Mouse (Mus musculus) olfactory bulb, adult 2 months (tissue): ENCODE measurements at regions not wholly inside any gene's neighbourhood (a gene's known extent, or its start where the extent isn't known, plus 50 kb on each side); places are given as distances from the start of the nearest gene placed in this dataset.

Experiments used
- H3K27ac ChIP-seq: fragments of 200-500 bp; 2 replicates; pipeline ENCODE4 v1.5.1; 2012; ENCODE audit warnings: low read depth, low read length; ENCODE audit not compliant: insufficient read depth
- H3K4me1 ChIP-seq: fragments of 200-500 bp; 2 replicates; pipeline ENCODE4 v1.6.1; 2012; ENCODE audit warnings: low read length; ENCODE audit not compliant: control insufficient read depth, insufficient read depth
- H3K4me3 ChIP-seq: fragments of 200-500 bp; 2 replicates; pipeline ENCODE4 v1.5.1; 2012; ENCODE audit warnings: mild to moderate bottlenecking, low read depth, low read length, moderate library complexity; ENCODE audit not compliant: insufficient read depth
- CTCF ChIP-seq: fragments of 200-500 bp; IDR thresholded peaks from 2 replicates; pipeline ENCODE4 v1.5.1; 2012; ENCODE audit warnings: low read depth, mild to moderate bottlenecking, low read length, moderate library complexity; ENCODE audit not compliant: insufficient read depth
- POLR2A ChIP-seq: fragments of 200-500 bp; IDR thresholded peaks from 2 replicates; pipeline ENCODE4 v1.6.1; 2012; ENCODE audit warnings: mild to moderate bottlenecking, low read depth, low read length, moderate library complexity; ENCODE audit not compliant: insufficient read depth
- WGBS: fragments of 180-500 bp; shearing (Covaris S2); methylation state at CpG from one replicate; pipeline ENCODE4 v1.1.7; 2018; 5-methylcytosine and 5-hydroxymethylcytosine counted together

DNA sequence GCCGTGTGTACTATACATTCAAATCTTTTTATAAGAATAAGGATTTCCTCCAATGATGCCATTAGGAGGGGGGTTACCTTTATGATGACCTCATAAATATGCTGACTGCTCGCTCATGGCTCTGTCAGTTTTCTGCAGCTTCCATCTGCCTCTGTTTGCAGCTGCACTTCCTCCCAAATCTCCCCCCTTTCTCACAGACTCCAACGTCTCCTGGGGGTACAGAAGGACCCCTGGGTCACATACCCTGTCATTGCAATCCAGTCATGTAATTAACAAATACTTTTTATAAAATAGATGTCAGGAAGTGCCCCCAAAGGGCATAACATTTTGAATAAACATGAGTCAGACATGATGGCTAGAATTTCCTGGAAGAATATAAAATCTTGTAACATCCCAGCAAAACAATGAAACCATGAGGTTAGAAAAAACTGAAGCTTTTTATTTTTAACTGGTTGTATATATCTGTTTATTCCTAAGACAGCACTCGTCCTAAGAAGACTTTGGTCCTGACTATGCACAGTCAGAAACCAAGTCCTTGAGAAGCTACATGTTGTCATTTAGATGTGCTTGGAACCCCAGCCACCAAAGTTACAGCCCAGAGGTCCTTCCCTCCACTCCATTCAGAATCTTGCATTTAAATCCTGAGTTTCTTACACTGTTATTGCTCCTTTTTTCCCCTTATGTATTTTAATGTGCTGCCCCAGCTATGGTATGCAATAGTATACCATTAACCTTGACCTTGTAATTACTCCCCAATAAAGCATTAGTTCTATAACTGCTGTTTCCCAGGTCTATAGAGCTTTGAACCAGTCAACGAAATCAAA, 386.0 kb upstream of the Pik3r1 start:
- TF ChIP-seq CTCF (no peak), POLR2A (no peak)
- no peaks in the 10 kb centered on the region for H3K4me1 ChIP-seq
- no peak overlapping the region for H3K27ac ChIP-seq
- WGBS, result 64% methylated on average over 5 of the region's 5 CpGs
- H3K4me3 ChIP-seq, result no peak overlapping the region

DNA sequence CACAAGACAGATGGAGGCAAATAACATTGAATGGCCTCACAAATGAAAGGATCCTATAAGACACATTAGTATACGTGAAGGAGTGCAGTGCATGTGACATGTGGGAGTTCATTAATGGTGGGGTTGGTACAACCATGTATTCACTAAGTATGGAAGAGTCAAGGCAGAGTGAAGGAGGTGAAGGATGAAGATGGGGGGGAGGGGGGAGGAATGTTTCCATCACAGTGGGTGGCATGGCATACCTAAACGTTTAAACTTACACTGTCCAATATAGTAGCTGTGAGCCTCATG, 386.5 kb upstream of the Pik3r1 start:
- Histone ChIP-seq H3K4me3 (no peak overlapping the region), H3K27ac (no peak overlapping the region), H3K4me1 (no peaks in the 10 kb centered on the region)
- 67% methylated on average over 2 of the region's 2 CpGs for WGBS
- TF ChIP-seq CTCF, result no peak
- TF ChIP-seq POLR2A, result no peak

- WGBS, result 46% methylated on average over 6 of the region's 6 CpGs
- Histone ChIP-seq H3K27ac (no peak overlapping the region), H3K4me1 (no peaks in the 10 kb centered on the region), H3K4me3 (no peak overlapping the region)
- TF ChIP-seq CTCF (no peak), POLR2A (no peak)
These were observed 389.5 kb upstream of the Pik3r1 start for GRCm38 (mm10) chr13:102157369-102158130.

DNA sequence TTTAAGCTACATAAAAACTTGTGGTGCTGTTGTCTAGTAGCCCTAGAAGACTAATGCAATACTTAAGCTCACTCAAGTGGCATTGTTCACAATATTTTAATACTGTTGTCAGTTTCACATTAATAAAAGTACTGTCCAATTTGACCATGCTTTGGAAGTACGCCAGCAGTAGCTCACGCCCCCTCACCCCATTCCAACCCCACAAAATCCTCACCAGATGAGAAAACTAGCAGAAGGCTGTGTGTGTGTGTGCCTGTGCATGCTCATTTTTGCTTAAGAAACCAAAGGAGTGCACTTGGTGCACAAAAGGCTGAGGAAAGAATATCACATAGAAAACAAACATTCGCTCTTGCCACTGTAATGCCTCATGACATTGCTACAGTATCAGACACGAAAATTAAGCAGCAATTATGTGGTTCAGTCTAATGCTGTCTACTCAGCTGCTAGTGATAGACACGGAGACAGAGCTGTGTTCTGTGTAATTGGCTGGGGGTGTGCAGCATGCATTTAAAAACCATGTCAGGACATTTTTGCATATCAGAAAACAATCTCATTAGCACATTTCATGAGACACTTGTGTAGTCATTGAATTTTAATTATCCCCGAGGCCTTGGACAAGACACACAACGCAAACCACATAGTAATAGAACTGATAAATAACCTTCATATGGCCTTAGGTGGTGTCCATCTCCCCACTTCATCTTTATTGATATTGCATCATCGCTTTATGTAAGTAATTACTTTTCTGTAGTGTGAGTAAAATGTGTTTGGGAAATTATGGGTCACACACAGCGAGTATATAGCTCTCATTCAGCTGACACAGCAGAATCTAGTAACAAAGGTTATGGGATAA, 405.6 kb upstream of the Pik3r1 start:
- TF ChIP-seq POLR2A (no peak), CTCF (no peak)
- Histone ChIP-seq H3K4me3 (no peak overlapping the region), H3K27ac (no peak overlapping the region), H3K4me1 (no peaks in the 10 kb centered on the region)
- 59% methylated on average over 9 of the region's 9 CpGs for WGBS

DNA sequence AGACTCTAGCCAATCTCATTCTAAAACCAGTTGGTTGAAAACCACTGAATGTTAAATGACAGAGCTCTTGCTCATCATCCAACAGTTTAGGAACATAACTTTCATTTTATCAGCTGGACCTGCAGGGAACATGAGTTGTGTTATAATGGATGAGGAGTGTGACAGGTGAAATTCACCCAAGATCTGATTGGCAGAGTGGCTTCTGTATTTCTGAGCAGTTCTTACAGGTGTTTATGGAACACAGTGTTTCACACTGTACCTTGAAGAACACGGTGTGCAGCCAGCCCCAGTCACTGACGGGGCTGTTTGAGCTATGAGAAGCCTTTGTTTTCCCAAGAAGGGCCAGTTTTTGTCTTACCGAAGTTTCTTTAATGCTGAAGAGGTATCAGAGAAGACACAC, 406.4 kb upstream of the Pik3r1 start:
- no peak for TF ChIP-seq CTCF
- no peak for TF ChIP-seq POLR2A
- H3K27ac ChIP-seq, result no peak overlapping the region
- H3K4me1 ChIP-seq, result no peaks in the 10 kb centered on the region
- no peak overlapping the region for H3K4me3 ChIP-seq
- 87% methylated on average over 3 of the region's 3 CpGs for WGBS

DNA sequence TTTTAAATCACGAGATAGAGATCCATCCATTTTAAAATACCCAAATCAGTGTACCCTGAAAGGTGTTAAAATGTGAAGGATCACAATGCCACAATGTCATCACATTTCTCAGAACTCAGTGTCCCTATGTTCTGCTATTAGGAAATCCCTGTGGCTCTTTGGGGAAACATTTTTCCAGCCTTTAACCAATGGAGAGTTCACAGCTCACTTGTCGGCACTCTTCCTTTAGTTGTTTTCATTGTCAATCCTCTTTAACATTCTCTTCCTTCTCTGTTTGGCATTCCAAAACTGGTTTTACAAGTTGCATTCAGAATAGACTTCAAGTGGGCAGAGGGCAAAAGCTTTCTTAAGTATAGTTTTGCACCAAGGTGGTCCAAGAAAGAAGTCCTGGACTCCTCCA, 406.9 kb upstream of the Pik3r1 start:
- no peak overlapping the region for H3K27ac ChIP-seq
- WGBS, result 98% methylated on average over 2 of the region's 2 CpGs
- TF ChIP-seq CTCF (no peak), POLR2A (no peak)

GRCm38 (mm10) chr13:102175406-102175805, 407.4 kb upstream of the Pik3r1 start:
- TF ChIP-seq POLR2A (no peak), CTCF (no peak)
- Histone ChIP-seq H3K4me1 (no peaks in the 10 kb centered on the region), H3K4me3 (no peak overlapping the region), H3K27ac (no peak overlapping the region)
- WGBS, result 97% methylated on average over 1 of the region's 1 CpGs

More for the DNA sequence above, 406.9 kb upstream of the Pik3r1 start:
- no peak overlapping the region for H3K4me3 ChIP-seq
- no peaks in the 10 kb centered on the region for H3K4me1 ChIP-seq

- no peak overlapping the region for H3K4me3 ChIP-seq
- 77% methylated on average over 2 of the region's 2 CpGs for WGBS
- no peak overlapping the region for H3K27ac ChIP-seq
- TF ChIP-seq POLR2A (no peak), CTCF (no peak)
- no peaks in the 10 kb centered on the region for H3K4me1 ChIP-seq
These were observed 408.4 kb upstream of the Pik3r1 start for GRCm38 (mm10) chr13:102176456-102176855.

DNA sequence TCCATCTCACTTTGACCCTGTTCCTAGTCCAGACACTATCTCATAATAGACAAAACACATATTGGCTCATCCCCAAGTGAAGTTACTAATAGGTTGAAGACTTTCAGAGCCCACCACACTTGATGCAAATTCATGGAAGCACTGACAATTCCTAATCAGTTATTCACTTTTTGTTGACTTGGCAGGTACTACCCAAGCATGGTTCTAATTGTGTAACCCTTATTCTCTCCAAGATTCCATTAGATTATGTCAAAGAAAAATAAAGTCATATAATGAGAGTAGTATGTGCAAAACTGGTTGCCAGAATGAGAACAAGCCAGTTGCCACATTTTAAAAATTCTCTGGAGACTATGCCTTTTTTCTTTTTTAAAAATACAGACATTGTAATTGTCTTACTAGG, 426.7 kb upstream of the Pik3r1 start:
- Histone ChIP-seq H3K4me3 (no peak overlapping the region), H3K27ac (no peak overlapping the region)
- TF ChIP-seq CTCF (no peak), POLR2A (no peak)

More for the DNA sequence above, 426.7 kb upstream of the Pik3r1 start:
- no peaks in the 10 kb centered on the region for H3K4me1 ChIP-seq
